Mouse (Mus musculus) small intestine, adult 2 months (tissue): ENCODE results near the gene Aspa. TPM values are rescaled to one million over a fixed set of nuclear protein-coding genes. Genes with fewer than 3 reads are reported as not detected.

Experiments used
- H3K27ac ChIP-seq: fragments of 200-500 bp; 2 replicates; pipeline ENCODE4 v1.5.1; 2012; ENCODE audit warnings: low read depth, low read length, control low read depth, inconsistent platforms; ENCODE audit not compliant: insufficient read depth
- H3K27me3 ChIP-seq: fragments of 200-500 bp; 2 replicates; pipeline ENCODE4 v1.6.1; 2012; ENCODE audit warnings: mild to moderate bottlenecking, moderate library complexity, low read length, inconsistent platforms; ENCODE audit not compliant: control insufficient read depth, insufficient read depth
- H3K36me3 ChIP-seq: fragments of 200-500 bp; 2 replicates; pipeline ENCODE4 v1.6.1; 2012; ENCODE audit warnings: mild to moderate bottlenecking, low read length, control low read depth, inconsistent platforms; ENCODE audit not compliant: control insufficient read depth, insufficient read depth
- H3K4me1 ChIP-seq: fragments of 200-500 bp; 2 replicates; pipeline ENCODE4 v1.6.1; 2012; ENCODE audit warnings: low read length, inconsistent platforms, mixed read lengths; ENCODE audit not compliant: control insufficient read depth, insufficient read depth, insufficient read length
- H3K4me3 ChIP-seq: fragments of 200-500 bp; 2 replicates; pipeline ENCODE4 v1.5.1; 2012; ENCODE audit warnings: low read depth, mild to moderate bottlenecking, control low read depth, inconsistent platforms, low read length, moderate library complexity
- CTCF ChIP-seq: fragments of 200-500 bp; IDR thresholded peaks from 2 replicates; pipeline ENCODE4 v1.5.1; 2012; ENCODE audit warnings: low read depth, mild to moderate bottlenecking, control low read depth, inconsistent platforms, low read length, moderate library complexity, mixed read lengths; ENCODE audit not compliant: insufficient replicate concordance, insufficient read length; ENCODE audit errors: extremely low read depth
- POLR2A ChIP-seq: fragments of 200-500 bp; IDR thresholded peaks from 2 replicates; pipeline ENCODE4 v1.6.1; 2012; ENCODE audit warnings: low read depth, mild to moderate bottlenecking, control low read depth, inconsistent platforms, low read length, moderate library complexity
- WGBS: fragments of 180-500 bp; shearing (Covaris S2); methylation state at CpG from one replicate; pipeline ENCODE4 v1.1.7; 2018; 5-methylcytosine and 5-hydroxymethylcytosine counted together
- polyA plus RNA-seq: library from polyadenylated mRNA; depleted of rRNA; stranded (reverse); fragments of >200 nt; gene quantifications from 2 replicates; pipeline ENCODE4 v1.2.3, GENCODE M21; 2012; rRNA removed

The Aspa gene
- polyA plus RNA-seq, 1 experiment = 9.3 TPM

- Histone ChIP-seq H3K4me3 (no peak overlapping the region), H3K36me3 (no peaks in the 10 kb centered on the region), H3K27me3 (no peaks in the 10 kb centered on the region), H3K4me1 (peaks cover 5% of the 10 kb centered on the region; the same call in 1 of the 2 replicates), H3K27ac (no peak overlapping the region)
- WGBS = 85% methylated on average over 3 of the region's 3 CpGs
- no peak for TF ChIP-seq CTCF
- TF ChIP-seq POLR2A = no peak
Measured at GRCm38 (mm10) chr11:73260457-73260856, 68.9 kb downstream of the Aspa start.

GRCm38 (mm10) chr11:73258664-73259063 lies 70.7 kb downstream of the Aspa start:
- H3K36me3 ChIP-seq = no peaks in the 10 kb centered on the region
- no peak overlapping the region for H3K27ac ChIP-seq
- no peaks in the 10 kb centered on the region for H3K27me3 ChIP-seq
- TF ChIP-seq CTCF (no peak), POLR2A (no peak)
- H3K4me1 ChIP-seq = peaks cover 5% of the 10 kb centered on the region; the same call in 1 of the 2 replicates
- H3K4me3 ChIP-seq = no peak overlapping the region

GRCm38 (mm10) chr11:73257362-73257945 lies 71.9 kb downstream of the Aspa start:
- H3K4me3 ChIP-seq = no peak overlapping the region
- no peak for TF ChIP-seq POLR2A
- no peak for TF ChIP-seq CTCF
- H3K27ac ChIP-seq = no peak overlapping the region
- H3K4me1 ChIP-seq = peaks cover 5% of the 10 kb centered on the region; the same call in 1 of the 2 replicates
- H3K27me3 ChIP-seq = no peaks in the 10 kb centered on the region
- WGBS = 41% methylated on average over 4 of the region's 4 CpGs
- H3K36me3 ChIP-seq = no peaks in the 10 kb centered on the region

Other genes starting within 250 kb of the Aspa start
- gene Itgae, start 239.0 kb downstream of the Aspa start, polyA plus RNA-seq = 9.1 and 9.7 TPM in 2 replicates
- gene Haspin, start 191.3 kb downstream of the Aspa start, polyA plus RNA-seq = 0.84 and 2.5 TPM in 2 replicates
- 0.15 and 0.17 TPM in 2 replicates for gene P2rx5, start 169.2 kb downstream of the Aspa start, polyA plus RNA-seq
- 38.7 and 43.0 TPM in 2 replicates for gene Emc6, start 152.6 kb downstream of the Aspa start, polyA plus RNA-seq
- 75.1 and 181 TPM in 2 replicates for gene Tax1bp3, start 152.5 kb downstream of the Aspa start, polyA plus RNA-seq
- 7.1 and 16.4 TPM in 2 replicates for gene Ctns, start 130.6 kb downstream of the Aspa start, polyA plus RNA-seq
- gene Shpk, start 130.1 kb downstream of the Aspa start, polyA plus RNA-seq = 5.6 and 14.8 TPM in 2 replicates
- gene Trpv1, start 95.3 kb downstream of the Aspa start, polyA plus RNA-seq = 0.10 and 0.25 TPM in 2 replicates
- 0.17 and 0.86 TPM in 2 replicates for gene Trpv3, start 62.2 kb downstream of the Aspa start, polyA plus RNA-seq
- gene Gm49340, start 145 bp upstream of the Aspa start, polyA plus RNA-seq = not detected in 2 replicates
- not detected in 2 replicates for gene Spata22, start 145 bp upstream of the Aspa start, polyA plus RNA-seq
- gene Olfr20, start 21.2 kb upstream of the Aspa start, polyA plus RNA-seq = 0.22 TPM in 1 of 2 replicates, not detected in the other
- gene Olfr376, start 41.6 kb upstream of the Aspa start, polyA plus RNA-seq = not detected in 2 replicates
- not detected in 2 replicates for gene Olfr1, start 70.0 kb upstream of the Aspa start, polyA plus RNA-seq
- not detected in 2 replicates for gene Olfr378, start 98.9 kb upstream of the Aspa start, polyA plus RNA-seq
- not detected in 2 replicates for gene Olfr380, start 127.9 kb upstream of the Aspa start, polyA plus RNA-seq
- gene Olfr381, start 162.0 kb upstream of the Aspa start, polyA plus RNA-seq = not detected in 2 replicates
- not detected in 2 replicates for gene Olfr382, start 187.6 kb upstream of the Aspa start, polyA plus RNA-seq